Mouse (Mus musculus) lung, postnatal 0 days (tissue): ENCODE measurements around the gene Gm20388.

ENCODE experiments used
- CTCF ChIP-seq: IDR thresholded peaks from 2 replicates; pipeline ENCODE4 v1.5.1; 2016; ENCODE audit warnings: antibody characterized with exemption, mild to moderate bottlenecking
- EP300 ChIP-seq: IDR thresholded peaks from 2 replicates; pipeline ENCODE4 v1.6.1; 2016; ENCODE audit warnings: antibody characterized with exemption, mild to moderate bottlenecking, control low read depth

GRCm38 (mm10) chr8:123761883-123762270 lies 3851.2 kb downstream of the Gm20388 start:
- TF ChIP-seq CTCF = no peak
- no peak for TF ChIP-seq EP300
